Mouse (Mus musculus): ENCODE measurements around the gene Nav2.

DNA sequence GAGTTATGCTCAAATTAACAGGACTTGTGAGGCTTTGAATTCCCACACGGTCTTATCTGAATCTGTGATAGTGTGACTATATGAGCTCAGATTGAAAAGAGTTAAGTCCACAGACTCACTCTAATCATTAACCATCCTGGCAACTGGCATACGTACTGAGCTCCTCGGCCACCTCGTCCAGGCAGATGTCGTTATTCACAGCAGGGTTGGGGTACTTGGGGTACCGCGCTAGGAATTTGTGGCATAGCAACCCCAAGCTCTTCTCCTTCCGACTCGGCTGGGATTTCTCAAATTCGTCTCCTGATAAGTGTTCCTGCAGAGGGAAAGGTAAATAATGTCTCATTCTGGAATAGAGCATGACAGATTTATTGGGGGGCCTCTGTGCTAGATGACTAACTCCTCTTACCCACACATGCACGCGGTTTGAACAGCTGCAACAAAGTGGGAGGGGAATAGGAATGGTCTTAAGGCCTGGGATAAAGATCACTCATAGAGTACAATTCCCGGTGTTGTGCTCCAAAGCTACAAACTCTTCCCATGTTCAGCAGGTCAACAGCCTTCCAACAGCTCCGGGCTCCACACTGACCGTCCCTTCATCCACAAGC, 30.6 kb upstream of the Nav2 start:
- TF ChIP-seq CTCF (IDR thresholded peaks at IDR 0.05; ENCODE audit: borderline replicate concordance, control insufficient read depth, extremely low read depth, insufficient read depth, low read length, poor library complexity) (no peak), POLR2A (IDR thresholded peaks at IDR 0.05; ENCODE audit: control insufficient read depth, extremely low read depth, insufficient read depth, low read length, poor library complexity) (no peak)
